Comparison of ENCODE assay signal across 27 mouse cellular contexts in genomic region chr9:14062706-14063105, GRCm38 (mm10).
"Had no signal": no experiment of that assay in that cellular context is flagged by ENCODE, and none has a peak within 500 bp of the region (broad histone marks: within the 10 kb centered on the region; RNA-seq: fewer than 3 reads in every experiment).

No protein-coding gene starts in this region.

- ATAC-seq: forebrain, embryonic 13.5 days; forebrain, embryonic 14.5 days; forebrain, embryonic 15.5 days; forebrain, embryonic 16.5 days; forebrain, postnatal 0 days had no signal

- H3K27ac ChIP-seq: embryonic facial prominence, embryonic 10.5 days; embryonic facial prominence, embryonic 12.5 days; forebrain, embryonic 10.5 days; forebrain, embryonic 12.5 days; forebrain, embryonic 13.5 days; forebrain, embryonic 15.5 days; heart, adult 2 months had no signal

- H3K27me3 ChIP-seq: embryonic facial prominence, embryonic 12.5 days; embryonic facial prominence, embryonic 13.5 days; embryonic facial prominence, embryonic 15.5 days; forebrain, embryonic 12.5 days; forebrain, embryonic 13.5 days; forebrain, embryonic 15.5 days had no signal

- H3K9ac ChIP-seq: embryonic facial prominence, embryonic 12.5 days; embryonic facial prominence, embryonic 13.5 days; embryonic facial prominence, embryonic 15.5 days; forebrain, embryonic 12.5 days; forebrain, embryonic 13.5 days; forebrain, embryonic 15.5 days; forebrain, postnatal 0 days had no signal

- H3K36me3 ChIP-seq: embryonic facial prominence, embryonic 12.5 days; embryonic facial prominence, embryonic 13.5 days; embryonic facial prominence, embryonic 15.5 days; forebrain, embryonic 10.5 days; forebrain, embryonic 12.5 days; forebrain, embryonic 15.5 days had no signal

- H3K4me3 ChIP-seq: embryonic facial prominence, embryonic 10.5 days; embryonic facial prominence, embryonic 12.5 days; embryonic facial prominence, embryonic 13.5 days; embryonic facial prominence, embryonic 15.5 days; erythroblast, embryonic 14.5 days; forebrain, embryonic 10.5 days; forebrain, embryonic 12.5 days; forebrain, embryonic 13.5 days; forebrain, embryonic 15.5 days; heart, adult 2 months had no signal

- H3K4me2 ChIP-seq: embryonic facial prominence, embryonic 12.5 days; embryonic facial prominence, embryonic 13.5 days; embryonic facial prominence, embryonic 15.5 days; forebrain, embryonic 12.5 days; forebrain, embryonic 13.5 days; forebrain, embryonic 15.5 days; heart, embryonic 11.5 days had no signal

- DNase-seq: cerebellum, adult 8-10 months; cerebellum, adult 9-10 months; cerebellum, adult 9-11 months; cerebellum, postnatal 10 days; cerebellum, postnatal 14 days; cerebellum, postnatal 25 days; cerebellum, postnatal 36 days; embryo, embryonic 11 days; forebrain, postnatal 0 days; gastrocnemius, adult 2 months; gastrocnemius, postnatal 10 days; gastrocnemius, postnatal 14 days; gastrocnemius, postnatal 25 days; gastrocnemius, postnatal 36 days; heart, adult 2 months had no signal

- H3K9me3 ChIP-seq: embryonic facial prominence, embryonic 15.5 days; forebrain, embryonic 15.5 days had no signal
